Mouse (Mus musculus) liver, embryonic 14.5 days (tissue): Measurements from ENCODE around the gene Rph3a.

Source experiments
- CTCF ChIP-seq: IDR thresholded peaks from 2 replicates; pipeline ENCODE4 v1.5.1; 2016; ENCODE audit warnings: antibody characterized with exemption, low read depth, control low read depth
- EP300 ChIP-seq: IDR thresholded peaks from 2 replicates; pipeline ENCODE4 v1.6.1; 2016; ENCODE audit warnings: antibody characterized with exemption, low read depth

- TF ChIP-seq CTCF (no peak), EP300 (no peak)
Observed at GRCm38 (mm10) chr5:121003781-121004180, 6.1 kb downstream of the Rph3a start.
